Comparison of ENCODE assay signal across 8 mouse cellular contexts in the genomic region with DNA sequence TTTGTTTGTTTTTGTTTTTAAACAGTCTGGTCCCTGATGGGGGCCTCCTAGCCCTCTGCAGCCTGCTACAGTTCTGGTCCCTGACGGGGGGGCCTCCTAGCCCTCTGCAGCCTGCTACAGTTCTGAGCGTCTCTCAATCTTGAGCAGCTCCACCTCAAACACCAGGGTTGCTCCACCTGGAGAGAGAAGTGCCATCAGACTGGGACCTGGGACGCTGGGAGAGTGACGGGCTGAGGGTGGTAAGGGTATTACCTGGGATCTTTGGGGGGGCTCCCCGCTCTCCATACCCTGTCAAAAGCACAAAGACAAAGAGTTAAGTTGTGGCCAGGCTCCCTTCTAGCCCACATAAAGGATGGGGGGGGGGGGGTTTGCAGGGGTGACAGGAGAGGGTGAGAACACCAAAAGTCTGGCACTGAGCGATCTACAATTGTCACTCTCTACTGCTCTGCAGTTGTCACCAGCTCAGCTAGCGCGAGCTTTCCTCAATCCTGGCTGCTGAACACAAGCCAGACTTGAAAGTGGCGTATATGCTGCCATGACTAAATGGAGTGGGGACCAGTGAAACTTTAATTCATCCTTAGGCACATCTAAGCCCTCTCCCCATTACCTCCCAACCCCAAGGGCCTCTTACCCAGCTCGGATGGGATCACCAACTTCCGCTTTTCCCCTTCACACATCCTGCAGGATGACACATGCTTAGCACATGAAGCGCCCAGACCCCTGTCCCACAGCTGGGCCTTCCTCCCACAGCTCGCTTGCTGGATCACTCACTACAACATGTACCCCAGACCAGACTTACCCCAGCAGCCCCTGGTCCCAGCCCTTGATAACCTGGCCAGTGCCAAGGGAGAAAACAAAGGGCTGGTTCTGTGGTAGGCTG. TPM values are rescaled to one million over a fixed set of nuclear protein-coding genes. Genes with fewer than 3 reads are reported as not detected.
DNase-seq lines count a peak whose midpoint lies in the region; ATAC-seq and TF ChIP-seq lines count a peak whose summit lies in the region.

No protein-coding gene starts in this region.

- no peak for DNase-seq in kidney, postnatal 0 days (ENCODE audit: low spot score)
- DNase-seq in kidney, postnatal 25 days = no peak
- DNase-seq in embryonic facial prominence, embryonic 14.5 days (ENCODE audit: low spot score) = no peak
- DNase-seq in frontal cortex, adult 2 months (ENCODE audit: extremely low spot score in 1 of 2, low spot score in 1 of 2) = no peak
- no peak for DNase-seq in layer of hippocampus, adult 9-10 months (ENCODE audit: low spot score)
- no peak for DNase-seq in ovary, postnatal 14 days (ENCODE audit: low spot score)

- 0 out of 2 replicates have a peak overlapping the region, but pooled peaks have one; percentile 27 for H3K9ac ChIP-seq in kidney, postnatal 0 days (ENCODE audit: low read depth, low read length)
- 0 out of 2 replicates have a peak overlapping the region, but pooled peaks have one; percentile 26 for H3K9ac ChIP-seq in embryonic facial prominence, embryonic 14.5 days (ENCODE audit: low read depth, low read length)
- no peak overlapping the region for H3K9ac ChIP-seq in intestine, postnatal 0 days (ENCODE audit: low read depth, low read length)
- peak overlapping the region; percentile 73 for H3K9ac ChIP-seq in neural tube, embryonic 13.5 days

- 81% methylated on average over 13 of the region's 13 CpGs for WGBS in kidney, postnatal 0 days
- 72% methylated on average over 13 of the region's 13 CpGs for WGBS in embryonic facial prominence, embryonic 14.5 days
- WGBS in intestine, postnatal 0 days = 66% methylated on average over 12 of the region's 13 CpGs
- WGBS in neural tube, embryonic 13.5 days = 85% methylated on average over 13 of the region's 13 CpGs

- no peak for ATAC-seq in kidney, postnatal 0 days (replicated peaks; ENCODE audit: low FRiP score, low read depth)
- ATAC-seq in embryonic facial prominence, embryonic 14.5 days (ENCODE audit: low read depth) = no peak
- no peak for ATAC-seq in intestine, postnatal 0 days
- no peak for ATAC-seq in neural tube, embryonic 13.5 days (ENCODE audit: low read depth)

- H3K27me3 ChIP-seq in kidney, postnatal 0 days (ENCODE audit: insufficient read depth, low read length) = no peaks in the 10 kb centered on the region
- H3K27me3 ChIP-seq in embryonic facial prominence, embryonic 14.5 days (replicated peaks; ENCODE audit: control insufficient read depth, insufficient read depth, low read length) = no peaks in the 10 kb centered on the region
- no peaks in the 10 kb centered on the region for H3K27me3 ChIP-seq in intestine, postnatal 0 days (replicated peaks; ENCODE audit: control insufficient read depth, insufficient read depth, low read length)
- no peaks in the 10 kb centered on the region for H3K27me3 ChIP-seq in neural tube, embryonic 13.5 days

- H3K27ac ChIP-seq in kidney, postnatal 0 days = no peak overlapping the region
- H3K27ac ChIP-seq in embryonic facial prominence, embryonic 14.5 days (replicated peaks; ENCODE audit: low read depth, low read length) = peak overlapping the region; percentile 8; the same call in 1 of the 2 replicates
- H3K27ac ChIP-seq in intestine, postnatal 0 days (ENCODE audit: low read depth, low read length) = peak overlapping the region; percentile 57; the same call in 1 of the 2 replicates
- peak overlapping the region; percentile 94 for H3K27ac ChIP-seq in neural tube, embryonic 13.5 days (replicated peaks)

- peak overlapping the region; percentile 70; the same call in 1 of the 2 replicates for H3K4me2 ChIP-seq in kidney, postnatal 0 days (ENCODE audit: low read length)
- peak overlapping the region; percentile 92 for H3K4me2 ChIP-seq in embryonic facial prominence, embryonic 14.5 days (ENCODE audit: low read depth, low read length)
- H3K4me2 ChIP-seq in intestine, postnatal 0 days (replicated peaks; ENCODE audit: low read depth) = peak overlapping the region; percentile 75
- H3K4me2 ChIP-seq in neural tube, embryonic 13.5 days = peak overlapping the region; percentile 92

- 0 out of 2 replicates have a peak, but pooled peaks cover 22% of the 10 kb centered on the region for H3K36me3 ChIP-seq in kidney, postnatal 0 days (ENCODE audit: insufficient read depth, low read length)
- peaks cover 29% of the 10 kb centered on the region for H3K36me3 ChIP-seq in embryonic facial prominence, embryonic 14.5 days (ENCODE audit: control insufficient read depth, insufficient read depth, low read length)
- H3K36me3 ChIP-seq in intestine, postnatal 0 days (ENCODE audit: control insufficient read depth, insufficient read depth) = peaks cover 8% of the 10 kb centered on the region; the same call in 1 of the 2 replicates
- H3K36me3 ChIP-seq in neural tube, embryonic 13.5 days = peaks cover 29% of the 10 kb centered on the region

- H3K9me3 ChIP-seq in kidney, postnatal 0 days (replicated peaks; ENCODE audit: low read length) = no peaks in the 10 kb centered on the region
- no peaks in the 10 kb centered on the region for H3K9me3 ChIP-seq in embryonic facial prominence, embryonic 14.5 days (ENCODE audit: control insufficient read depth, low read length)
- H3K9me3 ChIP-seq in intestine, postnatal 0 days (ENCODE audit: control insufficient read depth) = no peaks in the 10 kb centered on the region
- H3K9me3 ChIP-seq in neural tube, embryonic 13.5 days = no peaks in the 10 kb centered on the region

- TF ChIP-seq CTCF in kidney, postnatal 0 days (IDR thresholded peaks at IDR 0.05; ENCODE audit: low read depth) = no peak
- no peak for TF ChIP-seq CTCF in intestine, postnatal 0 days (IDR thresholded peaks at IDR 0.05; ENCODE audit: low read depth)

- peaks cover 22% of the 10 kb centered on the region for H3K4me1 ChIP-seq in kidney, postnatal 0 days (replicated peaks; ENCODE audit: insufficient read depth, low read length)
- H3K4me1 ChIP-seq in embryonic facial prominence, embryonic 14.5 days (ENCODE audit: control insufficient read depth, insufficient read depth, low read length) = peaks cover 31% of the 10 kb centered on the region
- H3K4me1 ChIP-seq in intestine, postnatal 0 days (replicated peaks; ENCODE audit: control insufficient read depth, insufficient read depth, low read length) = no peaks in the 10 kb centered on the region
- peaks cover 55% of the 10 kb centered on the region for H3K4me1 ChIP-seq in neural tube, embryonic 13.5 days (replicated peaks)

- no peak overlapping the region; the same call in 1 of the 2 replicates for H3K4me3 ChIP-seq in kidney, postnatal 0 days (replicated peaks; ENCODE audit: low read depth, low read length)
- peak overlapping the region; percentile 78; the same call in 1 of the 2 replicates for H3K4me3 ChIP-seq in embryonic facial prominence, embryonic 14.5 days (ENCODE audit: low read depth, low read length)
- no peak overlapping the region for H3K4me3 ChIP-seq in intestine, postnatal 0 days (ENCODE audit: low read depth, low read length)
- peak overlapping the region; percentile 63 for H3K4me3 ChIP-seq in neural tube, embryonic 13.5 days

RNA-seq across cellular contexts. Expression of gene Plcb3, which starts 1.7 kb away (rescaled TPM):
- polyA plus RNA-seq in kidney, postnatal 0 days (2015; fragmentation: Nextera tagmentation; extraction: Ambion mirVana) = 24.6 and 28.5 TPM in 2 replicates
- 31.4 and 36.8 TPM in 2 replicates for polyA plus RNA-seq in embryonic facial prominence, embryonic 14.5 days (2014; fragmentation: Nextera tagmentation; extraction: Ambion mirVana)
- polyA plus RNA-seq in intestine, postnatal 0 days (2015; fragmentation: Nextera tagmentation; extraction: Ambion mirVana) = 107 and 123 TPM in 2 replicates
- polyA plus RNA-seq in neural tube, embryonic 13.5 days (2015; fragmentation: Nextera tagmentation; extraction: Ambion mirVana) = 23.8 and 27.3 TPM in 2 replicates
- polyA plus RNA-seq in frontal cortex, adult 2 months (2012; rRNA removed) = 19.6 and 21.8 TPM in 2 replicates

RNA-seq across cellular contexts. Expression of gene Fkbp2, which starts 2.3 kb away (rescaled TPM):
- polyA plus RNA-seq in kidney, postnatal 0 days (2015; fragmentation: Nextera tagmentation; extraction: Ambion mirVana) = 128 and 129 TPM in 2 replicates
- polyA plus RNA-seq in embryonic facial prominence, embryonic 14.5 days (2014; fragmentation: Nextera tagmentation; extraction: Ambion mirVana) = 72.4 and 81.0 TPM in 2 replicates
- polyA plus RNA-seq in intestine, postnatal 0 days (2015; fragmentation: Nextera tagmentation; extraction: Ambion mirVana) = 135 and 142 TPM in 2 replicates
- 104 and 120 TPM in 2 replicates for polyA plus RNA-seq in neural tube, embryonic 13.5 days (2015; fragmentation: Nextera tagmentation; extraction: Ambion mirVana)
- polyA plus RNA-seq in frontal cortex, adult 2 months (2012; rRNA removed) = 207 and 212 TPM in 2 replicates

RNA-seq across cellular contexts. Expression of gene Ppp1r14b, which starts 3.2 kb away (rescaled TPM):
- 144 and 174 TPM in 2 replicates for polyA plus RNA-seq in kidney, postnatal 0 days (2015; fragmentation: Nextera tagmentation; extraction: Ambion mirVana)
- 277 and 302 TPM in 2 replicates for polyA plus RNA-seq in embryonic facial prominence, embryonic 14.5 days (2014; fragmentation: Nextera tagmentation; extraction: Ambion mirVana)
- 102 and 105 TPM in 2 replicates for polyA plus RNA-seq in intestine, postnatal 0 days (2015; fragmentation: Nextera tagmentation; extraction: Ambion mirVana)
- polyA plus RNA-seq in neural tube, embryonic 13.5 days (2015; fragmentation: Nextera tagmentation; extraction: Ambion mirVana) = 191 and 211 TPM in 2 replicates
- polyA plus RNA-seq in frontal cortex, adult 2 months (2012; rRNA removed) = 56.4 and 59.8 TPM in 2 replicates

RNA-seq across cellular contexts. Expression of gene Vegfb, which starts 9.5 kb away (rescaled TPM):
- 52.8 and 56.6 TPM in 2 replicates for polyA plus RNA-seq in kidney, postnatal 0 days (2015; fragmentation: Nextera tagmentation; extraction: Ambion mirVana)
- 41.0 and 43.9 TPM in 2 replicates for polyA plus RNA-seq in embryonic facial prominence, embryonic 14.5 days (2014; fragmentation: Nextera tagmentation; extraction: Ambion mirVana)
- polyA plus RNA-seq in intestine, postnatal 0 days (2015; fragmentation: Nextera tagmentation; extraction: Ambion mirVana) = 23.2 and 25.2 TPM in 2 replicates
- polyA plus RNA-seq in neural tube, embryonic 13.5 days (2015; fragmentation: Nextera tagmentation; extraction: Ambion mirVana) = 37.2 and 39.3 TPM in 2 replicates
- polyA plus RNA-seq in frontal cortex, adult 2 months (2012; rRNA removed) = 102 and 108 TPM in 2 replicates

RNA-seq across cellular contexts. Expression of gene Dnajc4, which starts 14.4 kb away (rescaled TPM):
- polyA plus RNA-seq in kidney, postnatal 0 days (2015; fragmentation: Nextera tagmentation; extraction: Ambion mirVana) = 30.7 and 32.1 TPM in 2 replicates
- 21.7 and 22.1 TPM in 2 replicates for polyA plus RNA-seq in embryonic facial prominence, embryonic 14.5 days (2014; fragmentation: Nextera tagmentation; extraction: Ambion mirVana)
- polyA plus RNA-seq in intestine, postnatal 0 days (2015; fragmentation: Nextera tagmentation; extraction: Ambion mirVana) = 32.3 and 35.1 TPM in 2 replicates
- 21.5 and 23.0 TPM in 2 replicates for polyA plus RNA-seq in neural tube, embryonic 13.5 days (2015; fragmentation: Nextera tagmentation; extraction: Ambion mirVana)
- polyA plus RNA-seq in frontal cortex, adult 2 months (2012; rRNA removed) = 36.7 and 39.6 TPM in 2 replicates

Comparison
In these comparisons a context has a peak if more than half of its experiments do, and no peak if none do; other contexts are left out.
1. H3K4me3 ChIP-seq: peak in embryonic facial prominence, embryonic 14.5 days (single experiment) and neural tube, embryonic 13.5 days (single experiment); none in kidney, postnatal 0 days (single experiment) and intestine, postnatal 0 days (single experiment).
2. Peak in every context shown above with its lines, with median percentiles within 50 percentile points of each other: H3K4me2 ChIP-seq.